In genomic region chr12:99154230-99154629, GRCm38 (mm10) we compare ENCODE assay signal across 16 mouse cellular contexts.
A peak's percentile ranks its signal among the peaks of the same experiment; 100 is the strongest.
DNase-seq lines count a peak whose midpoint lies in the region; ATAC-seq lines count a peak whose summit lies in the region.
"Had no signal": no experiment of that assay in that cellular context is flagged by ENCODE, and none has a peak within 500 bp of the region (broad histone marks: within the 10 kb centered on the region; RNA-seq: fewer than 3 reads in every experiment).

No protein-coding gene starts in this region.

- H3K4me3 ChIP-seq in intestine, embryonic 14.5 days (ENCODE audit: low read depth, low read length), result no peak overlapping the region
- H3K4me3 ChIP-seq in intestine, embryonic 15.5 days (replicated peaks), result no peak overlapping the region
- H3K4me3 ChIP-seq in forebrain, embryonic 16.5 days (replicated peaks; ENCODE audit: low read length), result no peak overlapping the region
- H3K4me3 ChIP-seq in hindbrain, embryonic 15.5 days, result no peak overlapping the region
- no peak overlapping the region for H3K4me3 ChIP-seq in embryonic facial prominence, embryonic 10.5 days
- H3K4me3 ChIP-seq: liver, embryonic 12.5 days had no signal

- no peak for DNase-seq in intestine, embryonic 14.5 days (ENCODE audit: low spot score)
- no peak for DNase-seq in frontal cortex, postnatal 36 days (ENCODE audit: low spot score in 2 of 2)
- DNase-seq in embryonic facial prominence, embryonic 10.5 days (ENCODE audit: low spot score), result no peak
- DNase-seq: adrenal gland, postnatal 36 days; gastrocnemius, postnatal 14 days; kidney, adult 11 months; lung, postnatal 4 days had no signal

- H3K9ac ChIP-seq in intestine, embryonic 14.5 days (ENCODE audit: low read length), result no peak overlapping the region
- no peak overlapping the region for H3K9ac ChIP-seq in intestine, embryonic 15.5 days
- no peak overlapping the region for H3K9ac ChIP-seq in forebrain, embryonic 16.5 days (replicated peaks; ENCODE audit: low read depth, low read length)
- H3K9ac ChIP-seq in hindbrain, embryonic 15.5 days, result no peak overlapping the region
- H3K9ac ChIP-seq: liver, embryonic 12.5 days; lung, embryonic 14.5 days had no signal

- H3K36me3 ChIP-seq in intestine, embryonic 14.5 days (ENCODE audit: control insufficient read depth, insufficient read depth, low read length), result no peaks in the 10 kb centered on the region
- no peaks in the 10 kb centered on the region for H3K36me3 ChIP-seq in intestine, embryonic 15.5 days
- H3K36me3 ChIP-seq in forebrain, embryonic 16.5 days (ENCODE audit: control insufficient read depth, insufficient read depth), result no peaks in the 10 kb centered on the region
- H3K36me3 ChIP-seq in hindbrain, embryonic 15.5 days, result no peaks in the 10 kb centered on the region
- no peaks in the 10 kb centered on the region for H3K36me3 ChIP-seq in embryonic facial prominence, embryonic 10.5 days (replicated peaks)
- H3K36me3 ChIP-seq: G1E; liver, embryonic 12.5 days had no signal

- H3K4me2 ChIP-seq in intestine, embryonic 14.5 days (ENCODE audit: low read length), result peak overlapping the region; percentile 26; the same call in 1 of the 2 replicates
- H3K4me2 ChIP-seq in intestine, embryonic 15.5 days (replicated peaks), result no peak overlapping the region
- no peak overlapping the region for H3K4me2 ChIP-seq in forebrain, embryonic 16.5 days (ENCODE audit: low read length)
- peak overlapping the region; percentile 34 for H3K4me2 ChIP-seq in hindbrain, embryonic 15.5 days
- H3K4me2 ChIP-seq: heart, embryonic 11.5 days; liver, embryonic 12.5 days had no signal

- H3K27me3 ChIP-seq in intestine, embryonic 14.5 days (replicated peaks; ENCODE audit: control insufficient read depth, insufficient read depth, low read length), result no peaks in the 10 kb centered on the region
- no peaks in the 10 kb centered on the region for H3K27me3 ChIP-seq in intestine, embryonic 15.5 days (replicated peaks)
- no peaks in the 10 kb centered on the region for H3K27me3 ChIP-seq in forebrain, embryonic 16.5 days (replicated peaks; ENCODE audit: control insufficient read depth, insufficient read depth, low read length)
- no peaks in the 10 kb centered on the region for H3K27me3 ChIP-seq in hindbrain, embryonic 15.5 days
- H3K27me3 ChIP-seq in embryonic facial prominence, embryonic 10.5 days (replicated peaks; ENCODE audit: low read depth, poor library complexity, severe bottlenecking), result no peaks in the 10 kb centered on the region
- H3K27me3 ChIP-seq: liver, embryonic 12.5 days had no signal

- no peaks in the 10 kb centered on the region for H3K9me3 ChIP-seq in intestine, embryonic 14.5 days (ENCODE audit: control insufficient read depth, low read length)
- H3K9me3 ChIP-seq in intestine, embryonic 15.5 days, result no peaks in the 10 kb centered on the region
- no peaks in the 10 kb centered on the region for H3K9me3 ChIP-seq in forebrain, embryonic 16.5 days (ENCODE audit: control insufficient read depth, low read length)
- no peaks in the 10 kb centered on the region for H3K9me3 ChIP-seq in hindbrain, embryonic 15.5 days
- H3K9me3 ChIP-seq in embryonic facial prominence, embryonic 10.5 days, result 0 out of 2 replicates have a peak, but pooled peaks cover 8% of the 10 kb centered on the region
- H3K9me3 ChIP-seq: liver, embryonic 12.5 days had no signal

- peaks cover 2% of the 10 kb centered on the region; the same call in 1 of the 2 replicates for H3K4me1 ChIP-seq in intestine, embryonic 14.5 days (replicated peaks; ENCODE audit: control insufficient read depth, insufficient read depth, low read length)
- H3K4me1 ChIP-seq in intestine, embryonic 15.5 days (replicated peaks), result peaks cover 7% of the 10 kb centered on the region; the same call in 1 of the 2 replicates
- peaks cover 8% of the 10 kb centered on the region for H3K4me1 ChIP-seq in forebrain, embryonic 16.5 days (replicated peaks; ENCODE audit: control insufficient read depth, insufficient read depth, low read length)
- H3K4me1 ChIP-seq in hindbrain, embryonic 15.5 days (replicated peaks), result peaks cover 13% of the 10 kb centered on the region
- 0 out of 2 replicates have a peak, but pooled peaks cover 3% of the 10 kb centered on the region for H3K4me1 ChIP-seq in embryonic facial prominence, embryonic 10.5 days
- H3K4me1 ChIP-seq: liver, embryonic 12.5 days had no signal

- no peak for ATAC-seq in intestine, embryonic 14.5 days (replicated peaks; ENCODE audit: low FRiP score, low TSS enrichment, low read depth)
- no peak for ATAC-seq in intestine, embryonic 15.5 days
- ATAC-seq in forebrain, embryonic 16.5 days, result peak; percentile 33; the same call in 1 of the 2 replicates
- no peak for ATAC-seq in hindbrain, embryonic 15.5 days (ENCODE audit: low FRiP score, low read depth)
- ATAC-seq in megakaryocyte progenitor cell, adult 5-6 weeks (replicated peaks; ENCODE audit: poor library complexity), result peak; percentile 63
- ATAC-seq: liver, embryonic 12.5 days had no signal

- WGBS in intestine, embryonic 14.5 days, result 64% methylated on average over 7 of the region's 7 CpGs
- WGBS in intestine, embryonic 15.5 days, result 76% methylated on average over 7 of the region's 7 CpGs
- 86% methylated on average over 7 of the region's 7 CpGs for WGBS in forebrain, embryonic 16.5 days
- WGBS in hindbrain, embryonic 15.5 days, result 70% methylated on average over 7 of the region's 7 CpGs
- WGBS in embryonic facial prominence, embryonic 10.5 days, result 78% methylated on average over 7 of the region's 7 CpGs

- no peak overlapping the region for H3K27ac ChIP-seq in intestine, embryonic 14.5 days (ENCODE audit: low read depth)
- H3K27ac ChIP-seq in intestine, embryonic 15.5 days, result no peak overlapping the region
- H3K27ac ChIP-seq in forebrain, embryonic 16.5 days (ENCODE audit: low read length), result no peak overlapping the region
- peak overlapping the region; percentile 41; the same call in 1 of the 2 replicates for H3K27ac ChIP-seq in hindbrain, embryonic 15.5 days (replicated peaks)
- no peak overlapping the region for H3K27ac ChIP-seq in embryonic facial prominence, embryonic 10.5 days (replicated peaks)
- H3K27ac ChIP-seq: liver, embryonic 12.5 days; stomach, postnatal 0 days had no signal

Comparison
In these comparisons a context has a peak if more than half of its experiments do, and no peak if none do; other contexts are left out.
1. H3K4me2 ChIP-seq: peak in intestine, embryonic 14.5 days (single experiment) and hindbrain, embryonic 15.5 days (single experiment); none in intestine, embryonic 15.5 days (single experiment) and forebrain, embryonic 16.5 days (single experiment).
2. ATAC-seq: peak in forebrain, embryonic 16.5 days (single experiment) and megakaryocyte progenitor cell, adult 5-6 weeks (single experiment); none in intestine, embryonic 14.5 days (single experiment), intestine, embryonic 15.5 days (single experiment) and hindbrain, embryonic 15.5 days (single experiment).